Mouse (Mus musculus): Measurements from ENCODE around the gene Hectd2. TPM values are rescaled to one million over a fixed set of nuclear protein-coding genes. Genes with fewer than 3 reads are reported as not detected.
A peak's percentile ranks its signal among the peaks of the same experiment; 100 is the strongest.

Hectd2 gene
- polyA plus RNA-seq (2012; fragmentation: generic; extraction: Trizol) = 0.09 TPM
- long read RNA-seq, experiment 1 = 0 reads
- long read RNA-seq, experiment 2, full-length matches to known transcripts = 2 of 2 reads
- long read RNA-seq, experiment 2, partial matches to known transcripts = 0 of 2 reads
- long read RNA-seq, experiment 2, other reads (novel, unspliced or antisense) = 0 of 2 reads

- H3K79me3 ChIP-seq (ENCODE audit: low read depth) = no peaks in the 10 kb centered on the region
- peak within 1 kb of the TSS; percentile 45 for H3K4me3 ChIP-seq (ENCODE audit: insufficient read depth, poor library complexity, severe bottlenecking)
- H3K79me2 ChIP-seq (ENCODE audit: control insufficient read depth, insufficient read depth) = no peaks in the 10 kb centered on the region
- H3K36me3 ChIP-seq (ENCODE audit: control insufficient read depth, insufficient read depth) = no peaks in the 10 kb centered on the region
- peaks cover 7% of the 10 kb centered on the region for H3K27me3 ChIP-seq (ENCODE audit: control insufficient read depth, insufficient read depth, insufficient read length)
- peak within 1 kb of the TSS; percentile 77 for H3ac ChIP-seq (ENCODE audit: control insufficient read depth, insufficient read length, low read depth)
- TF ChIP-seq MYOD1 (IDR thresholded peaks at IDR 0.05; ENCODE audit: control insufficient read depth, insufficient read length, low read depth) (no peak), CTCF (IDR thresholded peaks at IDR 0.05; ENCODE audit: control insufficient read depth, insufficient read depth, insufficient read length) (peak; percentile 66), USF1 (IDR thresholded peaks at IDR 0.05; ENCODE audit: low read depth) (no peak), MYOG (IDR thresholded peaks at IDR 0.05; ENCODE audit: control insufficient read depth, extremely low read depth, insufficient read length) (no peak)
Measured at GRCm38 (mm10) chr19:36554046-36554784, at the start of gene Hectd2. TSS of gene Hectd2 (plus strand) at chr19:36554639.

- TF ChIP-seq CTCF (IDR thresholded peaks at IDR 0.05; ENCODE audit: control insufficient read depth, insufficient read depth, insufficient read length) = no peak
- TF ChIP-seq FOSL1 (IDR thresholded peaks at IDR 0.05; ENCODE audit: insufficient read depth, low read length, poor library complexity, severe bottlenecking) = no peak
- no peak for TF ChIP-seq MAX (IDR thresholded peaks at IDR 0.05)
- no peak for TF ChIP-seq MYOG (IDR thresholded peaks at IDR 0.05; ENCODE audit: control insufficient read depth, extremely low read depth, insufficient read length)
- TF ChIP-seq MYOD1 (IDR thresholded peaks at IDR 0.05; ENCODE audit: control insufficient read depth, insufficient read length, low read depth) = no peak
- TF ChIP-seq CEBPB (IDR thresholded peaks at IDR 0.05; ENCODE audit: low read depth) = no peak
- no peak for TF ChIP-seq USF1 (IDR thresholded peaks at IDR 0.05; ENCODE audit: low read depth)
- Histone ChIP-seq H3K79me2 (ENCODE audit: control insufficient read depth, insufficient read depth) (no peaks in the 10 kb centered on the region), H3ac (ENCODE audit: control insufficient read depth, insufficient read length, low read depth) (no peak overlapping the region), H3K36me3 (ENCODE audit: control insufficient read depth, insufficient read depth) (no peaks in the 10 kb centered on the region), H3K79me3 (ENCODE audit: low read depth) (no peaks in the 10 kb centered on the region), H3K27me3 (ENCODE audit: control insufficient read depth, insufficient read depth, insufficient read length) (no peaks in the 10 kb centered on the region), H3K4me3 (ENCODE audit: insufficient read depth, poor library complexity, severe bottlenecking) (no peak overlapping the region)
Measured at GRCm38 (mm10) chr19:36504716-36505115, 49.7 kb upstream of the Hectd2 start.

- no peak overlapping the region for H3K4me3 ChIP-seq (ENCODE audit: insufficient read depth, poor library complexity, severe bottlenecking)
- TF ChIP-seq CTCF (IDR thresholded peaks at IDR 0.05; ENCODE audit: control insufficient read depth, insufficient read depth, insufficient read length) = no peak
- no peak for TF ChIP-seq MAX (IDR thresholded peaks at IDR 0.05)
- TF ChIP-seq MYOG (IDR thresholded peaks at IDR 0.05; ENCODE audit: control insufficient read depth, extremely low read depth, insufficient read length) = no peak
- no peak for TF ChIP-seq FOSL1 (IDR thresholded peaks at IDR 0.05; ENCODE audit: insufficient read depth, low read length, poor library complexity, severe bottlenecking)
- no peak for TF ChIP-seq USF1 (IDR thresholded peaks at IDR 0.05; ENCODE audit: low read depth)
- TF ChIP-seq CEBPB (IDR thresholded peaks at IDR 0.05; ENCODE audit: low read depth) = no peak
- no peak for TF ChIP-seq MYOD1 (IDR thresholded peaks at IDR 0.05; ENCODE audit: control insufficient read depth, insufficient read length, low read depth)
- no peaks in the 10 kb centered on the region for H3K27me3 ChIP-seq (ENCODE audit: control insufficient read depth, insufficient read depth, insufficient read length)
- no peaks in the 10 kb centered on the region for H3K79me2 ChIP-seq (ENCODE audit: control insufficient read depth, insufficient read depth)
- no peak overlapping the region for H3ac ChIP-seq (ENCODE audit: control insufficient read depth, insufficient read length, low read depth)
- no peaks in the 10 kb centered on the region for H3K36me3 ChIP-seq (ENCODE audit: control insufficient read depth, insufficient read depth)
- H3K79me3 ChIP-seq (ENCODE audit: low read depth) = no peaks in the 10 kb centered on the region
Measured at GRCm38 (mm10) chr19:36511305-36511704, 43.1 kb upstream of the Hectd2 start.

- Histone ChIP-seq H3K79me2 (ENCODE audit: control insufficient read depth, insufficient read depth) (no peaks in the 10 kb centered on the region), H3K27me3 (ENCODE audit: control insufficient read depth, insufficient read depth, insufficient read length) (no peaks in the 10 kb centered on the region), H3K36me3 (ENCODE audit: control insufficient read depth, insufficient read depth) (no peaks in the 10 kb centered on the region), H3K79me3 (ENCODE audit: low read depth) (no peaks in the 10 kb centered on the region), H3ac (ENCODE audit: control insufficient read depth, insufficient read length, low read depth) (no peak overlapping the region), H3K4me3 (ENCODE audit: insufficient read depth, poor library complexity, severe bottlenecking) (no peak overlapping the region)
- TF ChIP-seq MYOG (IDR thresholded peaks at IDR 0.05; ENCODE audit: control insufficient read depth, extremely low read depth, insufficient read length) (no peak), CTCF (IDR thresholded peaks at IDR 0.05; ENCODE audit: control insufficient read depth, insufficient read depth, insufficient read length) (no peak), MYOD1 (IDR thresholded peaks at IDR 0.05; ENCODE audit: control insufficient read depth, insufficient read length, low read depth) (no peak), FOSL1 (IDR thresholded peaks at IDR 0.05; ENCODE audit: insufficient read depth, low read length, poor library complexity, severe bottlenecking) (no peak), USF1 (IDR thresholded peaks at IDR 0.05; ENCODE audit: low read depth) (no peak), CEBPB (IDR thresholded peaks at IDR 0.05; ENCODE audit: low read depth) (no peak), MAX (IDR thresholded peaks at IDR 0.05) (no peak)
Measured at GRCm38 (mm10) chr19:36518461-36518860, 36.0 kb upstream of the Hectd2 start.

- Histone ChIP-seq H3K79me2 (ENCODE audit: control insufficient read depth, insufficient read depth) (no peaks in the 10 kb centered on the region), H3K4me3 (ENCODE audit: insufficient read depth, poor library complexity, severe bottlenecking) (no peak overlapping the region), H3K36me3 (ENCODE audit: control insufficient read depth, insufficient read depth) (no peaks in the 10 kb centered on the region), H3ac (ENCODE audit: control insufficient read depth, insufficient read length, low read depth) (no peak overlapping the region), H3K79me3 (ENCODE audit: low read depth) (no peaks in the 10 kb centered on the region), H3K27me3 (ENCODE audit: control insufficient read depth, insufficient read depth, insufficient read length) (no peaks in the 10 kb centered on the region)
- no peak for TF ChIP-seq USF1 (IDR thresholded peaks at IDR 0.05; ENCODE audit: low read depth)
- TF ChIP-seq CEBPB (IDR thresholded peaks at IDR 0.05; ENCODE audit: low read depth) = no peak
- no peak for TF ChIP-seq MAX (IDR thresholded peaks at IDR 0.05)
- no peak for TF ChIP-seq MYOD1 (IDR thresholded peaks at IDR 0.05; ENCODE audit: control insufficient read depth, insufficient read length, low read depth)
Measured at GRCm38 (mm10) chr19:36521568-36521967, 32.9 kb upstream of the Hectd2 start.

All from C2C12 (cell line).